Mouse (Mus musculus): ENCODE data around the gene Fbrsl1. TPM values are rescaled to one million over a fixed set of nuclear protein-coding genes. Genes with fewer than 3 reads are reported as not detected.

The Fbrsl1 gene
- polyA plus RNA-seq, 1 experiment: 51.7 TPM

GRCm38 (mm10) chr5:110379086-110379485, 69.2 kb downstream of the Fbrsl1 start:
- Histone ChIP-seq H3K9me3 (replicated peaks; ENCODE audit: control insufficient read depth, insufficient read depth, low read length, poor library complexity, severe bottlenecking) (no peaks in the 10 kb centered on the region), H3K9ac (ENCODE audit: low read depth, poor library complexity, severe bottlenecking) (no peak overlapping the region), H3K4me1 (ENCODE audit: control insufficient read depth, insufficient read depth, low read length) (no peaks in the 10 kb centered on the region), H3K27me3 (ENCODE audit: control insufficient read depth, insufficient read depth, low read length, poor library complexity, severe bottlenecking) (no peaks in the 10 kb centered on the region), H3K27ac (ENCODE audit: insufficient read depth, low read length) (no peak overlapping the region), H3K4me3 (ENCODE audit: low read depth, low read length) (peak overlapping the region; percentile 6), H3K36me3 (ENCODE audit: control insufficient read depth, insufficient read depth, low read length, poor library complexity, severe bottlenecking) (no peaks in the 10 kb centered on the region)
- no peak for TF ChIP-seq POLR2A (IDR thresholded peaks at IDR 0.05; ENCODE audit: insufficient read depth, low read length)
- no peak for TF ChIP-seq EP300 (IDR thresholded peaks at IDR 0.05; ENCODE audit: insufficient read depth, low read depth, low read length)
- no peak for TF ChIP-seq CTCF (IDR thresholded peaks at IDR 0.05; ENCODE audit: low read depth, low read length)

DNA sequence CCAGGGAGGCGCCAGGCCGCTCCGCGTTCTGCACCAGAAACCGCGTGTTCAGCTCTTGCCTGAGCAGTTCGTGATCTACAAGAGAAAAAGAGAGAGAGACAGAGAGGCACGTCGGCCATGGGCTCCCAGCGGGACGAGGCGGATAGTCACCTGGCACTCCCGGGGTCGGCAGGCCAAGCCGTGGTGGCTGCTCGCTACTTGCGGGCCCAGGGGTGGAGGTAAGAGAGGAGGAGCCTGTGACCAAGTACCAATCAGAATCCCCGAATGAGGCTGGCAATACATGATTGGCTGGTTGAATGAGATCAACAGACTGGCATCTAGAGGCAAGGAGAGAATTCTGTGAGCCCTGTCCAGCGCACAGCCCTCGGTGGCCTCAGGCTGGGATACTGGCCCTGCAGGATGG, 70.1 kb downstream of the Fbrsl1 start:
- Histone ChIP-seq H3K27ac (ENCODE audit: insufficient read depth, low read length) (no peak overlapping the region), H3K36me3 (ENCODE audit: control insufficient read depth, insufficient read depth, low read length, poor library complexity, severe bottlenecking) (no peaks in the 10 kb centered on the region)
- no peak for TF ChIP-seq CTCF (IDR thresholded peaks at IDR 0.05; ENCODE audit: low read depth, low read length)
- no peak for TF ChIP-seq EP300 (IDR thresholded peaks at IDR 0.05; ENCODE audit: insufficient read depth, low read depth, low read length)
- no peak for TF ChIP-seq POLR2A (IDR thresholded peaks at IDR 0.05; ENCODE audit: insufficient read depth, low read length)

GRCm38 (mm10) chr5:110376802-110377433, 71.4 kb downstream of the Fbrsl1 start:
- TF ChIP-seq EP300 (IDR thresholded peaks at IDR 0.05; ENCODE audit: insufficient read depth, low read depth, low read length): no peak
- TF ChIP-seq CTCF (IDR thresholded peaks at IDR 0.05; ENCODE audit: low read depth, low read length): peak; percentile 95
- TF ChIP-seq POLR2A (IDR thresholded peaks at IDR 0.05; ENCODE audit: insufficient read depth, low read length): no peak
- H3K27ac ChIP-seq (ENCODE audit: insufficient read depth, low read length): no peak overlapping the region
- H3K9me3 ChIP-seq (replicated peaks; ENCODE audit: control insufficient read depth, insufficient read depth, low read length, poor library complexity, severe bottlenecking): no peaks in the 10 kb centered on the region
- no peaks in the 10 kb centered on the region for H3K27me3 ChIP-seq (ENCODE audit: control insufficient read depth, insufficient read depth, low read length, poor library complexity, severe bottlenecking)
- no peak overlapping the region for H3K9ac ChIP-seq (ENCODE audit: low read depth, poor library complexity, severe bottlenecking)
- H3K4me1 ChIP-seq (ENCODE audit: control insufficient read depth, insufficient read depth, low read length): no peaks in the 10 kb centered on the region
- H3K4me3 ChIP-seq (ENCODE audit: low read depth, low read length): no peak overlapping the region
- no peaks in the 10 kb centered on the region for H3K36me3 ChIP-seq (ENCODE audit: control insufficient read depth, insufficient read depth, low read length, poor library complexity, severe bottlenecking)

More for the DNA sequence above, 70.1 kb downstream of the Fbrsl1 start:
- Histone ChIP-seq H3K27me3 (ENCODE audit: control insufficient read depth, insufficient read depth, low read length, poor library complexity, severe bottlenecking) (no peaks in the 10 kb centered on the region), H3K4me3 (ENCODE audit: low read depth, low read length) (peak overlapping the region; percentile 76), H3K9me3 (replicated peaks; ENCODE audit: control insufficient read depth, insufficient read depth, low read length, poor library complexity, severe bottlenecking) (no peaks in the 10 kb centered on the region), H3K4me1 (ENCODE audit: control insufficient read depth, insufficient read depth, low read length) (no peaks in the 10 kb centered on the region), H3K9ac (ENCODE audit: low read depth, poor library complexity, severe bottlenecking) (peak overlapping the region; percentile 26)

DNA sequence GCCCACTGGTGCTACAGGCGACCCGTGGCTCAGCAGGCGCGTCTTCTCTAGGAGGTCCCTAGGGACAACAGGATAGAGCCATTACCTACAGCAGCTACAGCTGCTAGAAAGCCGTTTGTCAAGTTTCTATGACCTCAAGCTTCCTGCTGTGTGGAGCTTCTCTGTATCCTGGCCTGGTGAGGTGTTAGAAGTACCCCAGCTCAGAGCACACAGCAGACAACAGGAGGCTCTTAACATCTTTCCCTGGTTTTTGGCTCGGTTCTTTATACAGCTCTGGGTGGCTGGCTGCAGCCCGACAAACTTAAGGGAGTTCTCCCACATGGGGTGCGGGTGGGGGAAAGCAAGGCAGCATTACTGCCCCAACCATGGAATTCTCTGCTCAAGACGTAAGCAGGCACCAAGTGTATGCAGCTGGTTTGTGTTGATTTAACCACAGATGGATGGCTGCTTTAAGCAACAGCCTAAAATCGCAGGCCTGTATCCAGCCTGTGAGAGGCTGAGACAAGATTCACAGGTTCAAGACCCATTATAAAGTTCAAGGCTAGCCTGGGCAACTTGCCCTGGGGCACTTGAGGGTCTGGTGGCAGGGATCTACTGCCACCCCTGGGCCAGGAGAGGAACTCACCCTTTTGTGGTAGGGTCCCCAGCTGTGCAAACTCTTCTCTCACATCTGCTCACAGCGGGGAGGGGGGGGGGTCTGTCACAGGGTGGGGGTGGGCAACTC, 84.3 kb downstream of the Fbrsl1 start:
- Histone ChIP-seq H3K9ac (ENCODE audit: low read depth, poor library complexity, severe bottlenecking) (peak overlapping the region; percentile 26), H3K4me3 (ENCODE audit: low read depth, low read length) (peak overlapping the region; percentile 59), H3K27me3 (ENCODE audit: control insufficient read depth, insufficient read depth, low read length, poor library complexity, severe bottlenecking) (no peaks in the 10 kb centered on the region), H3K36me3 (ENCODE audit: control insufficient read depth, insufficient read depth, low read length, poor library complexity, severe bottlenecking) (peaks cover 2% of the 10 kb centered on the region; the same call in 1 of the 2 replicates), H3K4me1 (ENCODE audit: control insufficient read depth, insufficient read depth, low read length) (no peaks in the 10 kb centered on the region), H3K27ac (ENCODE audit: insufficient read depth, low read length) (0 out of 2 replicates have a peak overlapping the region, but pooled peaks have one; percentile 11), H3K9me3 (replicated peaks; ENCODE audit: control insufficient read depth, insufficient read depth, low read length, poor library complexity, severe bottlenecking) (no peaks in the 10 kb centered on the region)
- no peak for TF ChIP-seq EP300 (IDR thresholded peaks at IDR 0.05; ENCODE audit: insufficient read depth, low read depth, low read length)
- no peak for TF ChIP-seq POLR2A (IDR thresholded peaks at IDR 0.05; ENCODE audit: insufficient read depth, low read length)
- TF ChIP-seq CTCF (IDR thresholded peaks at IDR 0.05; ENCODE audit: low read depth, low read length): peak; percentile 39

GRCm38 (mm10) chr5:110363179-110363821, 85.0 kb downstream of the Fbrsl1 start:
- Histone ChIP-seq H3K27me3 (ENCODE audit: control insufficient read depth, insufficient read depth, low read length, poor library complexity, severe bottlenecking) (no peaks in the 10 kb centered on the region), H3K9ac (ENCODE audit: low read depth, poor library complexity, severe bottlenecking) (peak overlapping the region; percentile 26), H3K4me1 (ENCODE audit: control insufficient read depth, insufficient read depth, low read length) (no peaks in the 10 kb centered on the region), H3K4me3 (ENCODE audit: low read depth, low read length) (peak overlapping the region; percentile 64), H3K9me3 (replicated peaks; ENCODE audit: control insufficient read depth, insufficient read depth, low read length, poor library complexity, severe bottlenecking) (no peaks in the 10 kb centered on the region), H3K36me3 (ENCODE audit: control insufficient read depth, insufficient read depth, low read length, poor library complexity, severe bottlenecking) (peaks cover 2% of the 10 kb centered on the region; the same call in 1 of the 2 replicates), H3K27ac (ENCODE audit: insufficient read depth, low read length) (0 out of 2 replicates have a peak overlapping the region, but pooled peaks have one; percentile 0)
- TF ChIP-seq EP300 (IDR thresholded peaks at IDR 0.05; ENCODE audit: insufficient read depth, low read depth, low read length): 0 out of 2 replicates have a peak, but pooled peaks have one; percentile 7
- TF ChIP-seq CTCF (IDR thresholded peaks at IDR 0.05; ENCODE audit: low read depth, low read length): peak; percentile 17
- TF ChIP-seq POLR2A (IDR thresholded peaks at IDR 0.05; ENCODE audit: insufficient read depth, low read length): no peak
